7 mouse cellular contexts compared by ENCODE assay signal in genomic region chr6:126497878-126498277, GRCm38 (mm10). TPM values are rescaled to one million over a fixed set of nuclear protein-coding genes. Genes with fewer than 3 reads are reported as not detected.
DNase-seq lines count a peak whose midpoint lies in the region; ATAC-seq and TF ChIP-seq lines count a peak whose summit lies in the region.

No protein-coding gene starts in this region.

- H3K27me3 ChIP-seq in lung, embryonic 16.5 days (ENCODE audit: control insufficient read depth, insufficient read depth, low read depth, low read length) = 0 out of 2 replicates have a peak, but pooled peaks cover 2% of the 10 kb centered on the region

- H3K27ac ChIP-seq in embryonic fibroblast, embryonic 13.5 days (ENCODE audit: insufficient read depth, low read length) = no peak overlapping the region
- H3K27ac ChIP-seq in lung, embryonic 16.5 days (ENCODE audit: low read length) = no peak overlapping the region

- no peak for TF ChIP-seq POLR2A in embryonic fibroblast, embryonic 13.5 days (IDR thresholded peaks at IDR 0.05; ENCODE audit: low read depth, low read length)

- H3K4me3 ChIP-seq in embryonic fibroblast, embryonic 13.5 days (ENCODE audit: insufficient read depth, low read length) = no peak overlapping the region
- no peak overlapping the region for H3K4me3 ChIP-seq in lung, embryonic 16.5 days (ENCODE audit: low read length)

- no peaks in the 10 kb centered on the region for H3K36me3 ChIP-seq in lung, embryonic 16.5 days (ENCODE audit: control insufficient read depth, insufficient read depth, low read length)

- no peak overlapping the region for H3K4me2 ChIP-seq in lung, embryonic 16.5 days (ENCODE audit: low read depth, low read length)

- peak; percentile 25 for DNase-seq in ovary, postnatal 36 days (ENCODE audit: low spot score)
- DNase-seq in ovary, postnatal 10 days (ENCODE audit: low spot score) = no peak
- DNase-seq in adrenal gland, postnatal 36 days = peak; percentile 53 to 68
- peak; percentile 69 for DNase-seq in kidney, postnatal 14 days
- peak; percentile 27 to 41 for DNase-seq in right cerebral cortex, postnatal 36 days (ENCODE audit: low spot score in 2 of 2)

- WGBS in lung, embryonic 16.5 days = 43% methylated on average over 5 of the region's 5 CpGs

- TF ChIP-seq CTCF in embryonic fibroblast, embryonic 13.5 days (IDR thresholded peaks at IDR 0.05; ENCODE audit: borderline replicate concordance, insufficient read depth, low read length) = peak; percentile 56; the same call in 1 of the 2 replicates

- H3K9ac ChIP-seq in lung, embryonic 16.5 days (ENCODE audit: low read length) = no peak overlapping the region

- H3K4me1 ChIP-seq in embryonic fibroblast, embryonic 13.5 days (ENCODE audit: control insufficient read depth, insufficient read depth, low read length) = 0 out of 2 replicates have a peak, but pooled peaks cover 2% of the 10 kb centered on the region
- H3K4me1 ChIP-seq in lung, embryonic 16.5 days (replicated peaks; ENCODE audit: control insufficient read depth, insufficient read depth, low read length) = no peaks in the 10 kb centered on the region

- 0 out of 2 replicates have a peak, but pooled peaks have one; percentile 31 for ATAC-seq in lung, embryonic 16.5 days (ENCODE audit: low read depth)

- H3K9me3 ChIP-seq in lung, embryonic 16.5 days (ENCODE audit: control insufficient read depth, low read length) = peaks cover 4% of the 10 kb centered on the region

RNA-seq across cellular contexts. Expression of gene Kcna5, which starts 37.3 kb away (rescaled TPM):
- total RNA-seq in adrenal gland, postnatal 36 days (2021) = 1 to 10 TPM; 1.8 to 2.3 TPM
- polyA plus RNA-seq in embryonic fibroblast, embryonic 13.5 days (2011; ENCODE audit: insufficient read length, low read depth, missing spikeins) = not detected in 2 replicates
- 2.8 and 3.7 TPM in 2 replicates for polyA plus RNA-seq in lung, embryonic 16.5 days (2015; fragmentation: Nextera tagmentation; extraction: Ambion mirVana)
